Mouse (Mus musculus) hindbrain, postnatal 0 days (tissue): ENCODE results near the gene Tomm34. TPM values are rescaled to one million over a fixed set of nuclear protein-coding genes. Genes with fewer than 3 reads are reported as not detected.
A peak's percentile ranks its signal among the peaks of the same experiment; 100 is the strongest.

Experiments used
- ATAC-seq: fragments of 200-750 bp; cut with Nextera tagmentation; 2 replicates; pipeline ENCODE4 v1.8.0; 2017; ENCODE audit warnings: mild to moderate bottlenecking, moderate TSS enrichment, moderate library complexity
- DNase-seq: peaks from one replicate; pipeline ENCODE4 v3.0.0-alpha.2; 2015; ENCODE audit warnings: low spot score
- H3K27ac ChIP-seq: fragments of 300-500 bp; sonication (generic); 2 replicates; pipeline ENCODE4 v1.5.1; 2014; ENCODE audit warnings: mild to moderate bottlenecking
- H3K27me3 ChIP-seq: fragments of 300-500 bp; sonication (generic); 2 replicates; pipeline ENCODE4 v1.6.1; 2014; ENCODE audit warnings: low read length, mixed read lengths; ENCODE audit not compliant: insufficient read depth
- H3K36me3 ChIP-seq: fragments of 300-500 bp; sonication (generic); 2 replicates; pipeline ENCODE4 v1.6.1; 2014; ENCODE audit warnings: low read length, mixed read lengths; ENCODE audit not compliant: insufficient read depth
- H3K4me1 ChIP-seq: fragments of 300-500 bp; sonication (generic); 2 replicates; pipeline ENCODE4 v1.6.1; 2014; ENCODE audit warnings: antibody characterized with exemption, low read length, mixed read lengths; ENCODE audit not compliant: insufficient read depth
- H3K4me2 ChIP-seq: fragments of 300-500 bp; sonication (generic); 2 replicates; pipeline ENCODE4 v1.6.1; 2014; ENCODE audit warnings: low read depth, mild to moderate bottlenecking, low read length, moderate library complexity, mixed read lengths
- H3K4me3 ChIP-seq: fragments of 300-500 bp; sonication (generic); 2 replicates; pipeline ENCODE4 v1.5.1; 2014; ENCODE audit warnings: low read length
- H3K9ac ChIP-seq: fragments of 300-500 bp; sonication (generic); replicated peaks from 2 replicates; pipeline ENCODE4 v1.6.1; 2014; ENCODE audit warnings: mild to moderate bottlenecking, low read length, moderate library complexity, mixed read lengths
- H3K9me3 ChIP-seq: fragments of 300-500 bp; sonication (generic); 2 replicates; pipeline ENCODE4 v1.6.1; 2016; ENCODE audit warnings: low read length, mixed read lengths
- CTCF ChIP-seq: IDR thresholded peaks from 2 replicates; pipeline ENCODE4 v1.5.1; 2016; ENCODE audit warnings: antibody characterized with exemption, control low read depth, low read depth
- WGBS: fragments of 180-500 bp; shearing (Covaris S2); extraction: QIAGEN DNeasy Blood & Tissue Kit; methylation state at CpG from one replicate; pipeline ENCODE4 v1.1.7; 2014; 5-methylcytosine and 5-hydroxymethylcytosine counted together
- polyA plus RNA-seq: library from polyadenylated mRNA; unstranded; fragments of >200 nt; fragmentation: Nextera tagmentation; extraction: Ambion mirVana; gene quantifications from 2 replicates; pipeline ENCODE4 v1.2.1, GENCODE M21; 2015
- total RNA-seq: library from RNA; depleted of rRNA; stranded (reverse); fragments of >200 nt; gene quantifications from 2 replicates; pipeline ENCODE4 v1.2.3, GENCODE M21; 2014

The Tomm34 gene
- total and polyA plus RNA-seq, 2 experiments from 2014 or later: 38.9 to 45.8 TPM

DNA sequence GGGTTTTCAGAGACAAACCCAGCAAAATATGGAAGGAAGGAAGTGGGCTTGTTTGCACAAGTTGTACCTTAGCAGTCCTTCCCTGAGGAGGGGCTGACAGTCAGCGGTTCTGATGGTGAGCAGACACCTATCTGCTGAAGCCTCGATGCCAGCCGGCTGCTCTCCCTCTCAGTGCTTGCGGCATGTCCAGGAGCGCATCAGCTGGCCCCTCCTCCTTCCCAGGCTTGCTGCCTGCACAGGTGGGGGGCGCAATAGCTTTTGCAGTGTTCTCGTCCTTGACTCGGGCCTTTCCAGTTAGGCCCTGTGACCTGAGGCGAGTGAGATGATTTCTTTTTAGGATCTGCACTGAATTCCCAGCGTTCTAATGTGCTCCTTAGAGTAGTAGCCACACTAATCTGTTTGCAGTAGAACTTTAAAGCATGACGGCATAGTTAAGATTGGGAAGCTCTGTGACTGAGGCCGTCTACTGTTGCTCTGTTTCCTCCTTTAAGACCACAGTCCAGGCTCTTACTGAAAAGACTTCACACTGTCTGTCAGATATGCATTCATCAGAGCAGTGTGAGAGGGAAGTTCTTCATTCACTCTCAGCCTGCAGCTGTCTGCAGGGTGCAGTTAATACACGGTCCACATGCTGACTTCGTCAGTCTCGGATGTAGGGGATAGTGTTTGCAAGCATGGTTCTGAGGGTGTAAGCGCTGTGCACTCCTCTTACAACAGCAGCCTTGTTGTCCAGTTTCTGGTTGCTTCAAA is 36.3 kb upstream of the Tomm34 start:
- H3K4me3 ChIP-seq: no peak overlapping the region
- H3K4me1 ChIP-seq: no peaks in the 10 kb centered on the region
- H3K27ac ChIP-seq: no peak overlapping the region
- WGBS: 58% methylated on average over 16 of the region's 16 CpGs
- no peaks in the 10 kb centered on the region for H3K27me3 ChIP-seq
- DNase-seq (peak; percentile 20), ATAC-seq (peak; percentile 51; the same call in 1 of the 2 replicates)
- no peak for TF ChIP-seq CTCF
- no peaks in the 10 kb centered on the region for H3K9me3 ChIP-seq
- H3K36me3 ChIP-seq: peaks cover 8% of the 10 kb centered on the region; the same call in 1 of the 2 replicates
- H3K9ac ChIP-seq: no peak overlapping the region
- no peak overlapping the region for H3K4me2 ChIP-seq

DNA sequence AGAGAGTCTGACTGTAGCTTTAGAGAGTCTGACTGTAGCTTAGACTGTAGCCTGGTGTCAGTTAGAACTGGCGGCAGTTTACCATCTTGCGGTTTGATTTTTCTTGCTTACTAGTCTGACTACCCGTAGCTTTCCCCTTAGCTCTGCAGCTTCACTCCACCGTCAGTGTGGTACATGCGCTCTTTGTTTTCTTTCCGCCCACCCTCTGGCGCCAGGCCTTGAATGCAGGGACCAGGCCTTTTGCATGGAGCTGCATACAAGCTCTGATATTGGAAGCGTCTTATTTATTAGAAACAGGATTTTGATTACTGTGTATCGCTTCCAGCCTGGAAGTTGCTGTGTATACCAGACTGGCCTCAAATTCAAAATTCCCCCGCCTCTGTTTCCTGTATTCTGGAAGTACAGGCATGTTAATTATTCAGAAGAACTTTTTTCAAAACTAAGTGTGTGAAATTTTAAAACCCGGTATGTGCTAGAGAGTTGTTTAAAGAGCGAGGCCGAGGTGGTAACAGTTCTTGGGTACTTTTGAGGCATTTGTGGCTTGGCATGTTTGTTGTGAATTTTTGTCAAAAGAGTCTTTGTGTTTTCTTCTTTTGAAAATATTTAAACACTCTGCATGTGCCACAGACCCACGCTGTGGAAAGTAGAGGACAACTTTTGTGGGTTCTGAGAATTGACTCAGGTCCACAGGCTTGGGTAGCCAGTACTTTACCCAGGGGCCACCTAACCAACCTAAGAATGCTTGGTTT is 35.5 kb upstream of the Tomm34 start:
- Histone ChIP-seq H3K27ac (no peak overlapping the region), H3K4me1 (no peaks in the 10 kb centered on the region), H3K9ac (no peak overlapping the region), H3K9me3 (no peaks in the 10 kb centered on the region), H3K4me2 (no peak overlapping the region), H3K27me3 (no peaks in the 10 kb centered on the region), H3K4me3 (no peak overlapping the region), H3K36me3 (peaks cover 8% of the 10 kb centered on the region; the same call in 1 of the 2 replicates)
- WGBS: 71% methylated on average over 14 of the region's 14 CpGs
- no peak for TF ChIP-seq CTCF
- DNase-seq: no peak
- ATAC-seq: no peak

DNA sequence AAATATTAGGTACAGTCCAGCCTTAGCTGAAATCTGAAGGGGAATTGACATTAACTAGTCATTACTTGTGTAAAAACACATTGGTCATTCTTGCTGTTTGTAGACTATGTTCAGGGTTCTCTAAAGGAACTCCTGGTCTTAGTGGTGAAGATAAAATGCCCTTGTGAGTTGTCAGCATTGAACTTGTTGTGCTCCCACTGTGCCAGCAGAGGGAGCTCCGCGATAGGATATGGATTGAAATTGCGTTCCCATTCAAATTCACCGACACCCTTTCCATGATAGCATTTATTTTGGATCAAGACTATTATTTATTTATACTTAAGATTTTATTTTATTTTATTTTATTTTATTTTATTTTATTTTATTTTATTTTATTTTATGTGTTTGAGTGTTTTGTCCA is 32.5 kb upstream of the Tomm34 start:
- peak; percentile 87 for TF ChIP-seq CTCF
- DNase-seq (peak; percentile 81), ATAC-seq (no peak)
- Histone ChIP-seq H3K27ac (no peak overlapping the region), H3K36me3 (peaks cover 22% of the 10 kb centered on the region), H3K4me2 (no peak overlapping the region), H3K9ac (no peak overlapping the region), H3K4me3 (no peak overlapping the region), H3K4me1 (no peaks in the 10 kb centered on the region), H3K9me3 (no peaks in the 10 kb centered on the region), H3K27me3 (no peaks in the 10 kb centered on the region)
- WGBS: 28% methylated on average over 4 of the region's 4 CpGs

DNA sequence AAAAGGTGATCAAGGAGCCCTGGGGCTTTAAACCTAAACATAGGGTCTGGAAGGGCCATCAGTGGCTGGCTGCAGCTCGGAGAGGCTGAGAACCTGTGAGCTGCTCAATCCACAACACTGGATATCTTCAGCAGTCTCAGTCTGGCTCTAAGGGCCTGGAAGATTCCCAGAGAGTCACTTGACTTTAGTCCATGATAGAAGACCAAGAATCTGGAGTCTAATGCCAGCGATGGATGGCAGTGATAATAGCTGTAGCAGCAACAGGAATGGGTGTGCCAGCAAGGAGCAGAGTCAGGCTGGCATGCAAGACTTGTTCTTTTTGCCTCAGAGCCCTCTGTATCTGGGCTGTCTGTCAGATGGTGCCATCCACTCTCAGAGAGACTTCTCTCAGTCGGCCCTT is 31.4 kb upstream of the Tomm34 start:
- Histone ChIP-seq H3K36me3 (peaks cover 24% of the 10 kb centered on the region), H3K4me2 (no peak overlapping the region), H3K4me1 (no peaks in the 10 kb centered on the region), H3K27me3 (no peaks in the 10 kb centered on the region), H3K9ac (no peak overlapping the region), H3K9me3 (no peaks in the 10 kb centered on the region), H3K27ac (no peak overlapping the region), H3K4me3 (no peak overlapping the region)
- DNase-seq (no peak), ATAC-seq (no peak)
- 81% methylated on average over 3 of the region's 3 CpGs for WGBS
- no peak for TF ChIP-seq CTCF

DNA sequence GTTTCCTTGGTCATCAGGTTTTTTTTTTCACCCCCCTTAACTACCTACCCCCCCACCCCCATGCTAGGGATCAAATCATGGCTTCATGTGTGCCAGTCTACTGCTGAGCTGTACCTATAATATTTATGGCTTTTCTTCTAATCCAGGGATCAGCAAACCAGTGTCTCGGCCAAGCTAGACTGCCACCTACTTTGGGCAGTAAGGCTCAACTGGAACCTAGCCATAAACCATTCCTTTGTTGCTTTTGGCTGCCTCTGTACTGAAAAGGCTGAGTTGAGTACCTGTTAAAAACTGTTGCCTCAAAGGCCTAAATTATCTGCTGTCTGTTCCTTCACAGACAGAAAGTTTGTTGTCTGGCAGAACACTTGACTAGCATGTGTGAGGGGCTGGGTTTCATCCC is 31.0 kb upstream of the Tomm34 start:
- H3K9me3 ChIP-seq: no peaks in the 10 kb centered on the region
- no peak for TF ChIP-seq CTCF
- WGBS: 61% methylated on average over 1 of the region's 1 CpGs
- H3K9ac ChIP-seq: no peak overlapping the region
- H3K27me3 ChIP-seq: no peaks in the 10 kb centered on the region
- DNase-seq (no peak), ATAC-seq (no peak)
- no peaks in the 10 kb centered on the region for H3K4me1 ChIP-seq
- H3K36me3 ChIP-seq: peaks cover 23% of the 10 kb centered on the region
- no peak overlapping the region for H3K4me2 ChIP-seq
- no peak overlapping the region for H3K4me3 ChIP-seq
- H3K27ac ChIP-seq: no peak overlapping the region

DNA sequence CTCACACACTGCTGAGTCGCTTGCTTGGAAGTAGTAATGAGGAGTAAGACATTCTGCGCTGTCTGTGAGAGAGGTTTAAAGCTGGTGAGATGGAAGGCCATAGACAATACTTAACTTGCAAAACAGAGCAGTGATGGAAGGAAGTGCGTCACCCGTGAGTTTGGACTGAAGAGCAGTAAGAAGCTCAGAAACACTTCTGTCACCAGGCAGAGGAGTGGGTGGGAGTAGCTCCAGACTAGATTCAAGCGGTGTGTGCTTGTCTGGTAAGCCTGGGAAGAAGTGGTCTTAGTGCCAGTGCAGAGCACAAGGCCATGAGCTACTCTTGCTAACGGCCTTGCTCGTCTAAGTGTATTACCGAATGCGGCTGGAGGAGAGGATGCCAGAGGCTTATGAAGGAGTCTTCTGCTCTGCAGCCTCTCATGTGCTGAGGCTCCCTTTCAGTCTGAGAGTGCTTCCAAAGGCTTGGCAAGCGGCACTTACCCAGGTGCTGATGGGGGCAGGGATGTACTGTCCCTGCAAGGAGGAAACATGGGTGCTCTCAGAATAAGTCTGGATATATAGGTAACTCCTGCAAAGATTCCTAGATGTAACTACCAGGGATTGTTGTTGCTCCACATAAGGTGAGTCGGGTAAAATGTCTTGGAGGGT is 27.8 kb upstream of the Tomm34 start:
- H3K9me3 ChIP-seq: no peaks in the 10 kb centered on the region
- ATAC-seq: no peak
- DNase-seq: no peak
- no peak overlapping the region for H3K4me3 ChIP-seq
- H3K4me1 ChIP-seq: no peaks in the 10 kb centered on the region
- TF ChIP-seq CTCF: no peak
- 89% methylated on average over 11 of the region's 11 CpGs for WGBS
- peaks cover 23% of the 10 kb centered on the region for H3K36me3 ChIP-seq
- no peaks in the 10 kb centered on the region for H3K27me3 ChIP-seq
- H3K4me2 ChIP-seq: no peak overlapping the region
- no peak overlapping the region for H3K9ac ChIP-seq
- H3K27ac ChIP-seq: no peak overlapping the region
